Mouse (Mus musculus) hematopoietic stem cell, adult 5-6 weeks (primary cell): ENCODE results near the gene Wfikkn1. TPM values are rescaled to one million over a fixed set of nuclear protein-coding genes. Genes with fewer than 3 reads are reported as not detected.
A peak's percentile ranks its signal among the peaks of the same experiment; 100 is the strongest.
"Not testable (repeated sequence)": the region's sequence is repeated elsewhere in the genome, so short reads cannot be mapped to it uniquely, and the experiment has no call there.

Experiments used
- ATAC-seq, 2 experiments: fragments of 125-278 bp in 1 of 2; replicated peaks in 1 of 2; 2 replicates each; pipeline ENCODE4 v1.8.0; 2016 to 2017; ENCODE audit warnings: inconsistent platforms in 2 of 2, mild to moderate bottlenecking in 2 of 2, moderate number of reproducible peaks in 2 of 2, low read depth in 1 of 2, moderate TSS enrichment in 1 of 2; ENCODE audit not compliant: low FRiP score in 2 of 2, poor library complexity in 2 of 2, severe bottlenecking in 2 of 2, insufficient read depth in 1 of 2, low TSS enrichment in 1 of 2
- total RNA-seq: library from RNA; stranded (forward); fragments of 172-1452, 232-1000 nt; gene quantifications from 2 replicates; pipeline ENCODE4 v1.2.3, GENCODE M21; 2017

Gene Wfikkn1
- total RNA-seq, 1 experiment from 2014 or later: 0.79 TPM

- peak; percentile 65 to 77 for ATAC-seq
Observed at GRCm38 (mm10) chr17:25875171-25876136, 5.2 kb downstream of the Wfikkn1 start.

- ATAC-seq: peak; percentile 67 to 72
Observed at GRCm38 (mm10) chr17:25874721-25875170, 5.9 kb downstream of the Wfikkn1 start, which contains the start of gene Mettl26. Gene Mettl26, plus strand, starts transcription at chr17:25875074.

GRCm38 (mm10) chr17:25874148-25874720 lies 6.4 kb downstream of the Wfikkn1 start:
- ATAC-seq: no peak

- no peak for ATAC-seq
Observed at GRCm38 (mm10) chr17:25873405-25874147, 7.1 kb downstream of the Wfikkn1 start.

GRCm38 (mm10) chr17:25872676-25873075 lies 8.0 kb downstream of the Wfikkn1 start:
- ATAC-seq: no peak

GRCm38 (mm10) chr17:25871566-25871965 lies 9.1 kb downstream of the Wfikkn1 start:
- ATAC-seq: not testable (repeated sequence)

GRCm38 (mm10) chr17:25869954-25870353 lies 10.7 kb downstream of the Wfikkn1 start:
- ATAC-seq: no peak

GRCm38 (mm10) chr17:25869498-25869897 lies 11.2 kb downstream of the Wfikkn1 start:
- ATAC-seq: no peak

- peak; percentile 70 to 83 for ATAC-seq
Observed at GRCm38 (mm10) chr17:25868601-25869191, 12.0 kb downstream of the Wfikkn1 start, which contains the start of gene Mcrip2. Gene Mcrip2, minus strand, starts transcription at chr17:25868764.

GRCm38 (mm10) chr17:25867836-25868600 lies 12.6 kb downstream of the Wfikkn1 start:
- ATAC-seq: peak; percentile 17 to 29; a peak in 2 of 4 replicates

GRCm38 (mm10) chr17:25867509-25867835 lies 13.2 kb downstream of the Wfikkn1 start:
- peak in 1 of 2 experiments; percentile 14; a peak in 1 of 4 replicates for ATAC-seq

- ATAC-seq: no peak
Observed at GRCm38 (mm10) chr17:25866172-25866571, 14.5 kb downstream of the Wfikkn1 start.

GRCm38 (mm10) chr17:25865288-25865687 lies 15.4 kb downstream of the Wfikkn1 start:
- ATAC-seq: no peak

- no peak for ATAC-seq
Observed at GRCm38 (mm10) chr17:25864311-25864710, 16.3 kb downstream of the Wfikkn1 start.

- ATAC-seq: no peak
Observed at GRCm38 (mm10) chr17:25863681-25864080, 17.0 kb downstream of the Wfikkn1 start.

GRCm38 (mm10) chr17:25861704-25862612 lies 18.7 kb downstream of the Wfikkn1 start:
- ATAC-seq: no peak
